Mouse (Mus musculus): ENCODE measurements around the gene Cntn2. TPM values are rescaled to one million over a fixed set of nuclear protein-coding genes. Genes with fewer than 3 reads are reported as not detected.

Cntn2 gene
- under 1 TPM; 0.11 TPM for polyA plus RNA-seq (2017; shearing (Covaris generic))

DNA sequence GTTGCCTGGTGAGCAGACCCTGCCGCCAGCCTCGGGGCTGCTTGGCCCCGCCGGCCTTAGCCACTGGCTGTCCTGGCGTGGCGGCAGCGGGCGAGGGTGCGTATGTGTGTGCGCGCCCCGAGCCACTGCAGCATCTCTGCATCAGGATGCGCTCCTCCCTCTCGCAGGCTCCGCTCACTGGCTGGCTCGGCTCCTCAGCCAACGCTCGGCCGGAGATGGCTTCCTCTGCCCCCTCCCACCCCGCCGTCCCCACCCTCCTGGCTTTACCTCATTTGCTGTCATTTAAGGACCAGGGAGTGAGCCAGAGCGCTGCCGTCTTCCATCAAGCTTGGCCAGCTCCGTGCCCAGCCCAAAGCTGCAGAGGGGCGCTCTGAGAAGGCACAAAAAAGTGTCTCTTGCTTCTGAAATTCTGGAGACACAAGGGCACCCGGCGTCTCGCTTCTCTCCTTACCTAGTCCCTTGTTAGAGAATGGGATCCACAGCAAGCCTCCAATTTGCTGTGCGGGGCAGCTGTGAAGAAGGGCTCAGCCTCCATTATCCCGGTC lies at the start of gene Cntn2:
Cntn2 (minus strand) TSS at position 495 of the 545 bp plus-strand sequence.

GRCm38 (mm10) chr1:132506058-132506457 lies 37.0 kb downstream of the Cntn2 start, which contains the start of gene Tmem81:
Gene Tmem81 (plus strand): TSS chr1:132506230.

DNA sequence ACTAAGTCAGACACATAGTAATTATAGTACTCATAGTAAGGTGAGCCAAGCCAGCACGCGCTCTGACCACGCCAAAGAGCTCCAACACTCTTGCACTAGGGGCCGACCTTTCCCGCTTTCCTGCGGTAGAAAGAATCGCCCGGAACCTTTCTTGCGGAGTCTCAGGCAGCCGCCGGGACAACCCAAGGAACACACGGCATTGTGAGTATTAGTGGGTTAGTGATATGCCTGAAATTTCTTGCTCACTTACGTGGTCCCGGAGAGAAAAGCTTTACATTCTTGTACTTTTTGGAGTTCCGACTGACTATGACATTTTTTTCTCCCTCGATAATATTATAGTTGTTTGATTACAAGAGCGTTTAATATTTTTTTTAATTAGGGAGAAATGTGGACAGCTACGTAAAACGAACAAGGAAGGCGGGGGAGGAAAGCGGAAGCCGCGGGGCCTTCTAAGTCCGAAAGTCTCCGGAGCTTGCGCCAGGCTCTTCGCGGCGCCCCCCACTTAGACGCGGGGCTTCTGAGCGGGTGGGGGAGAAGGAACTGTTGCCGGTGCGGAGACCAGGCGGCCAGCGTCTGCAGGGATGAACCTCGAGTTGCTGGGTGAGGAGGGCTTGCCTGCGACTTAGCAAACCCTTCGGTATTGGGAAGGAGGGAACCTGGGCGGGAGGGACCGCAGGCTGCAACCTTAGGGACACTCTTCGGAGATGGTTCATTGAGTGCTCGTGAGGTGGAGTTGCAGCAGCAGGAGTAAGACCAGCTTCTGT lies 65.9 kb downstream of the Cntn2 start, which contains the start of gene Rbbp5:
Rbbp5 (plus strand) TSS at position 438 of the 764 bp plus-strand sequence.

Other genes starting within 250 kb of the Cntn2 start
- gene Klhdc8a, start 244.6 kb downstream of the Cntn2 start, polyA plus RNA-seq (2017; shearing (Covaris generic)) = not detected
- gene Nuak2, start 227.1 kb downstream of the Cntn2 start, polyA plus RNA-seq (2017; shearing (Covaris generic)) = 1 to 10 TPM; 3.4 to 3.6 TPM
- under 1 TPM; 0.92 TPM for gene Tmcc2, start 152.0 kb downstream of the Cntn2 start, polyA plus RNA-seq (2017; shearing (Covaris generic))
- gene Dstyk, start 125.7 kb downstream of the Cntn2 start, polyA plus RNA-seq (2017; shearing (Covaris generic)) = 1 to 10 TPM; 5.3 to 6.7 TPM
- 10 to 100 TPM; 51.1 to 52.2 TPM for gene Rbbp5, start 65.9 kb downstream of the Cntn2 start, polyA plus RNA-seq (2017; shearing (Covaris generic))
- gene Tmem81, start 37.0 kb downstream of the Cntn2 start, polyA plus RNA-seq (2017; shearing (Covaris generic)) = 1 to 10 TPM; 7.6 TPM
- under 1 TPM in 1 of 2 experiments, not detected in 1; 0.21 TPM for gene Nfasc, start 198.5 kb upstream of the Cntn2 start, polyA plus RNA-seq (2017; shearing (Covaris generic))

Data from activated CD4-positive, CD25-positive, alpha-beta regulatory T cell (primary cell).